Mouse (Mus musculus): ENCODE measurements around the gene Dapk2.
A peak's percentile ranks its signal among the peaks of the same experiment; 100 is the strongest.

Gene Dapk2

GRCm38 (mm10) chr9:66142265-66142664 is 15.8 kb upstream of the Dapk2 start:
- no peak for DNase-seq (ENCODE audit: low spot score)

- DNase-seq (ENCODE audit: low spot score): peak; percentile 94
Measured at GRCm38 (mm10) chr9:66144248-66144647, 13.8 kb upstream of the Dapk2 start.

DNA sequence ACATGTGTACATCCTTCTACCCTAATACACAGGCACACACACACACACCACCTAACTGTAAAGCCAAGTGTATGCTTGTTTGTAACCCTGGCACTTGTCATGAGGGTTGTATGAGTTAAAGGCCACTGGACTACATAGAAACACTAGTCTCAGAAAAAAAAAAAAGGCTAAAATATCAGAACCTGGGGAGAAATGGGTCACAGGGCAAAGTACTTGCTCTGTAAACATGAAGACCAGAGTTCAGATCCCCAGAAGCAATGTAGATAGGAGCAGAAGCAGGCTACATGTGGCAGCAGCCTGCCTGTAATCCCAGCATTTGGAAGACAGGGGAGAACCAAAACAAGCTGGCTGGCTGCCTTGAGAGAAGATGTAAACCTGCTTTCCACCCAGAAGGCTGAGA is 11.9 kb upstream of the Dapk2 start:
- no peak for DNase-seq (ENCODE audit: low spot score)

DNA sequence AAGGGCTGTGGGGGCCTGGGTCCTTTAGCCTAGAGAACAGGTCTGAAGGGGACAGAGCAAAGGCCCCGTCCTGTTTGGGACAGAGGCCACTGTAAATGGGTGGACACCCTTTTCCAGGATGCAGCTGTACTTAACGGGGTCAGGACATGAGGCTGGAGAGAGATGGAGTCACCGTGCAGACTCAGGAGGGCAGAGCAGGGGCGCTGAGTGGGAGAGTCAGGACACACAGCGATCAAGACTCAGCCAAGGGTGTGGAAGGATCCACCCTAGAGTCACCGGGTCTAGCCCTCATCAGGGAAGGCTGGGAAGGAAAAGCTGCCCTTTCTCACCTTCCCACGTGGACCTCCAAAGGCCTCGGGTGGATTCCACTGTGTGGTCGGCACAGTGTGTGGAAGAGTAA is 6.0 kb upstream of the Dapk2 start:
- no peak for DNase-seq (ENCODE audit: low spot score)

DNA sequence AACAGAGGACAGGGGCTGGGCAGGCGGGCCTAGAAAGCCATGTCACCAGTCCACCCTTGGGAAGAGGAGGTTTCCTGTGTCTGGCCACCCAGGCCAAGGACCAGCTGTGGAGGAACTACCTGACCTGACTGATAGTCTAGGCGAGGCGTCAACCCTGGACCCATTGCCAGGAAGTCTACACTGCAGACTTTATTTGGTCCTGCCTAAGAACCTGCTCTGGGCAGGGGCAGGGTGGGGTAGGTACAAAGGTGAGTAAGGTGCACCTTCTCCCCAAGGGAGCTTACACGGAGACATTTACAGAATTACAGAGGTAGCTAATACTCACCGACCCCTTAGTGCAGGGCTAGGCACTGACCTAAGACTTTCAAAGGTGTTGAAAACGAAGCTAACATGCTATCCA is 4.4 kb upstream of the Dapk2 start:
- DNase-seq (ENCODE audit: low spot score): no peak

DNA sequence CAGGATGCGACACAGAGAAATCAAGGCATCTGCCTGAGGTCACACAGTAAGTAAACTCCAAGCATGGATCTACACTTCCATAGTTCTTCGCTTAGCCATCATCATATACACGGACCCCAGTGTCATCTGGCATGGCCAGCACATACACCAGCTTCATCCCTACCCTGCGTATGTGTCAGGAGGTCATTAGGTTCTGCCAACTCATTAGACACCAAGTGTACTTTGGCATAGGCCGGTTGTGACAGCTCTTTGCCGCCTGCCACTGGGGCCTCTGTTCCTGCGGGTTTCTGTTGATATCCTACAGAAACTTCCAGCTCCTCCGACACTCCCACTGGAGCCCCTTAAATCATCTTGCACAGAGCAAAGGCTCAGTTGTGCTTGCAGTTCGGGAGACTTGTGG is 4.0 kb upstream of the Dapk2 start:
- no peak for DNase-seq (ENCODE audit: low spot score)

DNA sequence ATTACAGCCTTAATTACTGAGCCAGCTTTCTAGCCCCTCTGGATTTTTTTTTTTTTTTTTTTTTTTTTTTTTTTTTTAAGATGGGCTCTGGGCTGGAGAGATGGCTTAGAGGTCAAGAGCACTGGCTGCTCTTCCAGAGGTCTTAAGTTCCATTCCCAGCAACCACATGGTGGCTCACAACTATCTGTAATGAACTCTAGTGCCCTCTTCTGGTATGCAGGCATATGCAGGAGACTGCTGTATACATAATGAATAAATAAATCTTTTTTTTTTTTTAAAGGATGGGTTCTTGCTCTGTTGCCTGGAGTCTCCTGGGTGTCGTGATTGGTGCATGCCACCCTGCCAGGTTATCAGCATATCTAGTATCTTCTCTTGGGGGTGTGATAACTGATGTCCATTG is 2.5 kb upstream of the Dapk2 start:
- no peak for DNase-seq (ENCODE audit: low spot score)

GRCm38 (mm10) chr9:66158885-66159430 is 935 bp downstream of the Dapk2 start:
- DNase-seq (ENCODE audit: low spot score): no peak

DNA sequence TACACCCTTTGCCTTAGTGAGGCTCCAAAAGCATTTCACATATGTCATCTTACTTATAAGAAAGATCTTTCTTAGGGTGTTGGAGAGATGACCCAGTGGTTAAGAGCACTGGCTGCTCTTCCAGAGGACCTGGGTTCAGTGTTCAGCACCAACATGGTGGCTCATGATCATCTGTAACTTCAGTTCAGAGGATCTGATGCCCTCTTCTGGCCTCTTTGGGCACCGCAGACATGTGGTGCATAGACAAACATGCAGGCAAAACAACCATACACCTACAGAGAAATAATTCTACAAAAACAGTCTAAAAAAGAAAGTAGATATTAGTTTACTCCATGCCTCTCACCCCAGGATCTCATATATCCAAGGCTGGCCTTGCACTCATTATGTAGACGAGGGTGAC is 2.1 kb downstream of the Dapk2 start:
- no peak for DNase-seq (ENCODE audit: low spot score)

- no peak for DNase-seq (ENCODE audit: low spot score)
Measured at GRCm38 (mm10) chr9:66162995-66163394, 5.0 kb downstream of the Dapk2 start.

GRCm38 (mm10) chr9:66167222-66167621 is 9.2 kb downstream of the Dapk2 start:
- DNase-seq (ENCODE audit: low spot score): no peak

- peak; percentile 42 for DNase-seq (ENCODE audit: low spot score)
Measured at GRCm38 (mm10) chr9:66168233-66168632, 10.2 kb downstream of the Dapk2 start.

- peak; percentile 68 for DNase-seq (ENCODE audit: low spot score)
Measured at GRCm38 (mm10) chr9:66170506-66170905, 12.5 kb downstream of the Dapk2 start.

DNA sequence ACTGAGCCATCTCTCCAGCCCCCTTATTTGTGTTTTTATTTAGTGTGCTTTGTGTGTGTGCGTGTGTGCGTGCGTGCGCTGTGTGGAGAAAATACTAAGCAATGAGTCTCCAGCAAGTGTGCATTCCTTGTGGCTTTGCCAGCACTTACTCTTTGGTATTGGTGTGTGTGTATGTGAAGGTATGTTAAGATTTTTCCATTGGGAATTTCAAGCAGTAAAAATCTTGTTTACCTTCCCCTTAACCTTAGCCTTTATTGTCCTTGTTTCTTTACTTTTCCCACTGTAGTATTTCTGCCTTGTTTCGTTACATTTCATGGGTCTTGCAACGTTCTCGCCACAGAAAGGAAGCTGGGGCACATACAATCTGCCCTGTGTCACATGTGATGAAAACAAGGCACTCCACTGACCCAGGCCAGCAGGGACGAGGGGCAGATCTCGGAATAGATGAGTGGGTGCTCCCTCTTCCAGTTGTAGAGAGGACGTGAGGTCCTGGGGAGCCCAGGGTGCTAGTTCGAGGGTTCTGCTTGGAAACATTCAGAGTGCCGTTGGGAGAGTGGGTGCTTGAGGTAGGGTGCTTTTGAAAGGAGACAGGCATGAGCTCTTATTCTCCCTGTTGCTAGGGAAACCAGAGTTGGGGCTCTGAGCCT is 13.4 kb downstream of the Dapk2 start:
- DNase-seq (ENCODE audit: low spot score): no peak

DNA sequence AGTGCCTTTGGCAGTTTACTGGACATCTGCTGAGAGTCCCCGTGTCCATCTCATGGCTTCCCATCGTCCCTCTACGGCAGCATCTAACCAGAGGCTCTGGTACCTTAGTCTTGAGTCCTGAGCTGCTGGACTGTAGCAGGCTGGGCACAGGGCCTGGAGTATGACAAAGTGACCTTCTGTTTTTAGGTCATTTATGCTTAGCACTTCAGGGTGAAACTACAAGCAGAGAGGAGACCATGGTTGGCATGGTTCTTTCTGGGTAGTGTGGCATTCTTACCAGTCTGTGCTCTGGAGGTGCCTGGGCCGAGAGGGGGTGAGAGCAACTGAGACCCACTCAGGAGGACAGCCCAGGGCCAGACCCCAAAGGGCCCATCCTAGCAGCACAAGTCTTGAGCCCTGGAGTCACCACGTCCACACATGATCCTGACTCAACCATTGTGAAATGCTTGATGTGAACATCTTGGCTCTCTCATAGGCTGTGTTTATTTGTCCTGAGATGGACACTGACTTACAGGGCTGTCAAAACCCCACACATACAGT is 15.4 kb downstream of the Dapk2 start:
- DNase-seq (ENCODE audit: low spot score): no peak

DNA sequence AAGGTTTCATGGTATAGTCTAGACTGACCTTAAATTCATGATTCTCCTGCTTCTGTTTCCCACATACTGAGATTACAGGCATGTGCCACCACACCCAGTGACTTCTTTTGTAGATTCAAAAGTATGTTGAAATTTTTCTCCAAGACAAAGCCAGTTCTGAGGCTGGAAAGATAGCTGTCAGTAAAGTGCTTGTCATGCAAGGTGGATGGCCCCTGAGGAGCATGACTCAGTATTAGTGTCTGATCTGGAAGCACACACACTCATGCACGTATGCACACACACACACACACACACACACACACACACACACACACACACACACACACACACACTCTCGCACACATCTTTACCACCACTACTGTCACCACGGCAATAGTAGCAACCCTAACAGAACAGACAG is 17.0 kb downstream of the Dapk2 start:
- DNase-seq (ENCODE audit: low spot score): no peak

DNA sequence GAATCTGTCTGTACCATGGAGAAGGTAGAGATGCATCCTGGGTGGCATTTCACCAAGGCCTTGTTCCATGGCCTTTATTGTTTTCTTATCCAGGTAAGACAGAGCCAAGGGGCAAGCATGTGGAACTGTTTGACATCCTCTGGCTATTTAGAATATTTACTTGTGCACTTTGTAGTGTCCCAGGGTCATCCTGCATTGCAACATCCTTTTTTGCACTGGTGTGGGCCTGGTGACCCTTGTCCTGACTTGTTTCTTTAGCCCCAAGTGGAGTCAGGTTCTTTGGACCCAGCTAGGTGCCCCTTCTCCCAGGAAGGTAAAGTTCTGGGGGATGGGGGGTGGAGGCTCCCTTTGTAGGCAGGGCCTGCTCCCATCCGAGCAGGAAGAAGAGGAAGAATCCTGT is 20.0 kb downstream of the Dapk2 start:
- DNase-seq (ENCODE audit: low spot score): no peak

DNA sequence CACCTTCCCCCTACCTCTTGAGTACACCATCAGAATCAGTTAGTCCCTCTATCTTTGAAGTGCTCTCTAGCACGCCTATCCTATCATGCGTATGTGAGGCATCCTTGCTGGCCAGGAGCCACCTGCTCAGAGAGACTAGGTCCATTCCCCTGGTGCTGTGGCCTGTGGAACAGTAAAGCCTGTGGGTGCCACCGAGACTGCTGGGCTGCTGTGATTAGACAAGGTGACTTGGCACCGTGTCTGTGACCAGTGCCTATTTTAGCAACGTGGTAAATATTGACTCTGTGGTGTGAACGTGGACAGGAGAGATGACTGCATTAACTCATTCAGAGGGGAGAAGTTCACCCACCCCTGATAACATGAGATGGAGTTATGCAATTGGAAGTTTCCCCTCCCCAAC is 21.8 kb downstream of the Dapk2 start:
- DNase-seq (ENCODE audit: low spot score): no peak

DNA sequence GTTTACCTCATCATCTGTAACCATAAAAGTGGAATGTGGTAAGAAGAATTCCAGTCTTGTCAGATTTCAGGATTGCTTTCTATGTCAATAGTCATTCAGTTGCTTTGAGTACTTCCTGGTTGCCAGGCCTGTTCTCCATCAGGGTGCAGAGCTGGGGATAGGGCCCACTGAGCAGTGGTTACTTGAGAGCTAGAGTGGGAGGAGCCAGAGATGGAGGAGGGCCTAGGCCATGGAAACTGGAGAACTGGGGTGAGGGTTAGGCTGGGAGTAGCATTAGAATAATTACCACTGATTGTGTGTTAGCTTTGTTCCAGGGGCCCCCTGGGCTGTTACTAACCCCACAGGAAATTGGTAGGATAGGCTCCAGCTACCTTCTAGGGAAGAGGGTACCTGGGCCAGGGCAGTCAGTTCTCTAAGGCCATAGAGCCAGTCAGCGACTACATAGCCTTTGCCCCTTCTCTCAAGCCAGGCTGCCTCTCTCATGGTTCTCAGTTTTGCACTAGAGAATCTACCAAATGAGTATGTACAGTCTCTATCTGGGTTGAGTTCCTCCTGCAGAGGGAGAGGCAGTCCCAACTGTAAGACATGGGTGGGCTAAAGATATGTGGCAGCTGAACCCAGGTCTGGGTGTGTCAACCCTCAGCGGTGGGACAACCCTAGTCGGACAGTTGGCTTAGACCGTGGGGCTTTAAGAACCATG is 23.3 kb downstream of the Dapk2 start:
- peak; percentile 46 for DNase-seq (ENCODE audit: low spot score)

- no peak for DNase-seq (ENCODE audit: low spot score)
Measured at GRCm38 (mm10) chr9:66181826-66182678, 24.0 kb downstream of the Dapk2 start.

- no peak for DNase-seq (ENCODE audit: low spot score)
Measured at GRCm38 (mm10) chr9:66182679-66182993, 24.6 kb downstream of the Dapk2 start.

DNA sequence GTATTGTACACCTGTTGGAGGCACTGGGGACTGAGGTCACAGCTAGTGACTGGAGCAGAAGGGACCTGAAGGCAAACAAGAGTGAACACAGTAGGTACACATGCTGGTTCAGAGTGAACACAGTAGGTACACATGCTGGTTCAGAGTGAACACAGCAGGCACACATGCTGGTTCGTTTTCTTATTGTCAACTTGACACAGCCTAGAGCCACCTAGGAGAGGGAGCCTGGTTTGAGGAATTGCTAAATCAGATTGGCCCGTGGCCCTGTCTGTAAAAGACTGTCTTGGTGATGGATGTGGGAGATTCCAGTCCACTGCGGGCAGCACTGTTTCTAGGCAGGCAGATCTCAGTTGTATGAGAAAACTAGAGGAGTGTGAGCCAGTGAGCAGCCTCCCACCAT is 25.0 kb downstream of the Dapk2 start:
- no peak for DNase-seq (ENCODE audit: low spot score)

DNA sequence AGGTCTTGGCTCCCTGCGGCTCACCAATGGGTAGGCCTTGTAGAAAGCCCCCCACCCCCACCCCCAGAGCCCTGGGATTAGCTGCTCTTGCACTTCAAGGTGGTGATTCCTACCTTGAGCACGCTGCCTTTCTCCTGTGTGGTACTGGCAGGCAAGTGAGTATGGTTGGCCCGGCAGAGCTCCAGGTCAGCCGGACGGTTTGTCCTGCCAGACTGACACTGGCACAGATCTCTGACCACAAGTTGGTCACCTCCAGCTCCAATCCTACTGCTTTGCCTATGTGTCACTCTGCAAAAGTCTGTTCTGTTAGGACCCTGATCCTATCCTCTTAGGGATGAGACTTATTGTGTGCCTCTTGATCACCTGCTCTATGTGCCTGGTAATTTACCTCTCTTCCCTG is 26.5 kb downstream of the Dapk2 start:
- no peak for DNase-seq (ENCODE audit: low spot score)

Data from embryo, embryonic 10.5 days (tissue).